Mouse (Mus musculus) embryonic facial prominence, embryonic 14.5 days (tissue): ENCODE measurements around the gene Dst. TPM values are rescaled to one million over a fixed set of nuclear protein-coding genes. Genes with fewer than 3 reads are reported as not detected.

Experiments used
- ATAC-seq: fragments of 200-750 bp; cut with Nextera tagmentation; 2 replicates; pipeline ENCODE4 v1.8.0; 2017; ENCODE audit warnings: low read depth, moderate number of reproducible peaks, moderate TSS enrichment
- DNase-seq: peaks from one replicate; pipeline ENCODE4 v3.0.0-alpha.2; 2015; ENCODE audit warnings: low spot score
- H3K27ac ChIP-seq: fragments of 300-500 bp; sonication (generic); replicated peaks from 2 replicates; pipeline ENCODE4 v1.5.1; 2014; ENCODE audit warnings: low read depth, mild to moderate bottlenecking, low read length, moderate library complexity
- H3K27me3 ChIP-seq: fragments of 300-500 bp; sonication (generic); replicated peaks from 2 replicates; pipeline ENCODE4 v1.6.1; 2014; ENCODE audit warnings: low read length; ENCODE audit not compliant: control insufficient read depth, insufficient read depth
- H3K36me3 ChIP-seq: fragments of 300-500 bp; sonication (generic); 2 replicates; pipeline ENCODE4 v1.6.1; 2014; ENCODE audit warnings: low read length, mixed read lengths; ENCODE audit not compliant: control insufficient read depth, insufficient read depth
- H3K4me1 ChIP-seq: fragments of 300-500 bp; sonication (generic); 2 replicates; pipeline ENCODE4 v1.6.1; 2014; ENCODE audit warnings: antibody characterized with exemption, low read length; ENCODE audit not compliant: control insufficient read depth, insufficient read depth
- H3K4me2 ChIP-seq: fragments of 300-500 bp; sonication (generic); 2 replicates; pipeline ENCODE4 v1.6.1; 2014; ENCODE audit warnings: low read depth, mild to moderate bottlenecking, low read length, moderate library complexity, mixed read lengths
- H3K4me3 ChIP-seq: fragments of 300-500 bp; sonication (generic); 2 replicates; pipeline ENCODE4 v1.5.1; 2014; ENCODE audit warnings: low read depth, mild to moderate bottlenecking, low read length
- H3K9ac ChIP-seq: fragments of 300-500 bp; sonication (generic); 2 replicates; pipeline ENCODE4 v1.6.1; 2014; ENCODE audit warnings: low read depth, mild to moderate bottlenecking, low read length, moderate library complexity, mixed read lengths
- H3K9me3 ChIP-seq: fragments of 300-500 bp; sonication (generic); 2 replicates; pipeline ENCODE4 v1.6.1; 2016; ENCODE audit warnings: low read length; ENCODE audit not compliant: control insufficient read depth
- WGBS: fragments of 180-500 bp; shearing (Covaris S2); extraction: QIAGEN DNeasy Blood & Tissue Kit; methylation state at CpG from one replicate; pipeline ENCODE4 v1.1.7; 2014; 5-methylcytosine and 5-hydroxymethylcytosine counted together
- polyA plus RNA-seq: library from polyadenylated mRNA; unstranded; fragments of >200 nt; fragmentation: Nextera tagmentation; extraction: Ambion mirVana; gene quantifications from 2 replicates; pipeline ENCODE4 v1.2.1, GENCODE M21; 2014

Dst gene
- polyA plus RNA-seq, 1 experiment from 2014 or later, result 39.5 TPM

GRCm38 (mm10) chr1:34028722-34029121 is 120.7 kb downstream of the Dst start:
- ATAC-seq, result no peak
- DNase-seq, result no peak
- H3K27me3 ChIP-seq, result no peaks in the 10 kb centered on the region
- H3K4me3 ChIP-seq, result no peak overlapping the region
- no peaks in the 10 kb centered on the region for H3K36me3 ChIP-seq
- no peaks in the 10 kb centered on the region for H3K9me3 ChIP-seq
- no peak overlapping the region for H3K27ac ChIP-seq
- no peak overlapping the region for H3K9ac ChIP-seq
- no peaks in the 10 kb centered on the region for H3K4me1 ChIP-seq
- H3K4me2 ChIP-seq, result no peak overlapping the region
- WGBS, result 69% methylated on average over 5 of the region's 5 CpGs

DNA sequence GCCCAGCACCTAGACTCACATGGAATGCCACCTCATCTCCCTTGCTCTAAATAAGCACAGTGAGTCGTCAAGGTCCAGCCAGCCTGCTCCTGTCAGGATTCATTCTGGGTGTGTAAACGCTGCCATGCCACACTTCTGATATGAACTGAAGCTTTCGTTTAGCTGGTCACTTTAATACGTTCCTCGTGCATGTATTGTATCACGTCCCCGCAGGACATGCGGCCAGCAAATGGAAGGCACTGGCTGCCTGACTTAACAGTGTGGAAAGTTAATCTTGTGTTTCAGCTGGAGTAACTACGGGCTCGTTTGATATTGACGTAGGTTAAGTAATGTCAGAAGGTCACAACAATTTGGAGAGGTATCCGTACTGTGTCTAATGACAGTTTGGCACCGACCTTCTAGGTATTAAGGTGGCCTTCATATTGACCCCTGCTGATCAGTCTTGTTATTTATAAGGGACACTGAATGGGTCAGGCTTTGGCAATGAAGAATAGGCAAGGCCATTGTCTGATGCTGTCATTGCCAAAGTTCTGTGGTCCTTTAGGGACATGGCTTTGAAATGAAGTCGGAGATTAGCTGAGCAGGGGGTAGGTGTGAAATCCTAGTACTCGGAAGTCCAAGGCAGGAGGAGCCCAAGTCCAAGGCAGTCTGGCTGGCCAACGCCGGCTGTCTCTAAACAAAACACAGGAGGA is 122.5 kb downstream of the Dst start:
- 76% methylated on average over 17 of the region's 17 CpGs for WGBS
- peaks cover 14% of the 10 kb centered on the region for H3K4me1 ChIP-seq
- no peak for ATAC-seq

GRCm38 (mm10) chr1:34033052-34033451 is 125.0 kb downstream of the Dst start:
- WGBS, result 64% methylated on average over 5 of the region's 5 CpGs
- Histone ChIP-seq H3K9me3 (no peaks in the 10 kb centered on the region), H3K36me3 (no peaks in the 10 kb centered on the region)

More for the DNA sequence above, 122.5 kb downstream of the Dst start:
- no peak for DNase-seq
- Histone ChIP-seq H3K4me3 (no peak overlapping the region), H3K27me3 (no peaks in the 10 kb centered on the region), H3K9ac (no peak overlapping the region), H3K9me3 (no peaks in the 10 kb centered on the region), H3K4me2 (no peak overlapping the region), H3K27ac (no peak overlapping the region), H3K36me3 (no peaks in the 10 kb centered on the region)

GRCm38 (mm10) chr1:34033478-34033877 is 125.5 kb downstream of the Dst start:
- ATAC-seq, result no peak
- no peaks in the 10 kb centered on the region for H3K9me3 ChIP-seq
- H3K9ac ChIP-seq, result no peak overlapping the region
- no peak overlapping the region for H3K27ac ChIP-seq
- H3K4me2 ChIP-seq, result no peak overlapping the region
- H3K27me3 ChIP-seq, result no peaks in the 10 kb centered on the region
- no peak overlapping the region for H3K4me3 ChIP-seq
- H3K4me1 ChIP-seq, result peaks cover 15% of the 10 kb centered on the region
- 97% methylated on average over 1 of the region's 1 CpGs for WGBS
- H3K36me3 ChIP-seq, result no peaks in the 10 kb centered on the region
- DNase-seq, result no peak

More at GRCm38 (mm10) chr1:34033052-34033451, 125.0 kb downstream of the Dst start:
- H3K9ac ChIP-seq, result no peak overlapping the region
- H3K27ac ChIP-seq, result no peak overlapping the region
- DNase-seq (no peak), ATAC-seq (no peak)
- H3K4me2 ChIP-seq, result no peak overlapping the region
- no peaks in the 10 kb centered on the region for H3K27me3 ChIP-seq
- peaks cover 15% of the 10 kb centered on the region for H3K4me1 ChIP-seq
- no peak overlapping the region for H3K4me3 ChIP-seq

GRCm38 (mm10) chr1:34033958-34034357 is 125.9 kb downstream of the Dst start:
- peaks cover 15% of the 10 kb centered on the region for H3K4me1 ChIP-seq
- WGBS, result 87% methylated on average over 3 of the region's 3 CpGs
- H3K9ac ChIP-seq, result no peak overlapping the region
- no peak overlapping the region for H3K4me2 ChIP-seq
- H3K9me3 ChIP-seq, result no peaks in the 10 kb centered on the region
- ATAC-seq, result no peak
- H3K27me3 ChIP-seq, result no peaks in the 10 kb centered on the region
- DNase-seq, result no peak
- H3K4me3 ChIP-seq, result no peak overlapping the region
- no peaks in the 10 kb centered on the region for H3K36me3 ChIP-seq
- H3K27ac ChIP-seq, result no peak overlapping the region

DNA sequence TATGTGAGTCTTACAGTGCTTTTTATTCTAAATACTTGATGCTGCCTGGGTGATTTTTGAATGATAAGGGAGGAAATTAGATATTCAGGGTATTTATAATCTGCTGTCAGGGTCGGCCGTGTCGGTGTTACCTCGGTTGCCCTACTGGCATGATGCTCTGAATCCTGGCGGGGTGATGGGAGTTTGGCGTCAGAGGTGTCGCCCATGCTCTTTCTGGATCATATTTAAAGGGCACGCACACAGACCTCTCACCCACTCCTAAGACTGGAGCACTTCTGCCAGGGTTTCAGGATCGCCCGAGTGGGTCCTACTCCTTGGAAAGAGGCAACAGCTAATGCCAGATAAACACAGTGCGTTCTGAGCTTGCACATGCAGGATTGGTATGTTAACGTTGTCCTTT is 128.1 kb downstream of the Dst start:
- H3K27me3 ChIP-seq, result no peaks in the 10 kb centered on the region
- ATAC-seq (no peak), DNase-seq (no peak)
- no peak overlapping the region for H3K9ac ChIP-seq
- 89% methylated on average over 12 of the region's 12 CpGs for WGBS
- no peaks in the 10 kb centered on the region for H3K36me3 ChIP-seq
- H3K4me3 ChIP-seq, result no peak overlapping the region
- no peaks in the 10 kb centered on the region for H3K9me3 ChIP-seq
- no peak overlapping the region for H3K4me2 ChIP-seq
- peaks cover 15% of the 10 kb centered on the region for H3K4me1 ChIP-seq
- H3K27ac ChIP-seq, result no peak overlapping the region

GRCm38 (mm10) chr1:34038571-34038970 is 130.5 kb downstream of the Dst start:
- Histone ChIP-seq H3K27me3 (no peaks in the 10 kb centered on the region), H3K27ac (no peak overlapping the region), H3K9me3 (no peaks in the 10 kb centered on the region), H3K4me3 (no peak overlapping the region), H3K36me3 (no peaks in the 10 kb centered on the region), H3K4me1 (peaks cover 15% of the 10 kb centered on the region), H3K9ac (no peak overlapping the region), H3K4me2 (no peak overlapping the region)
- ATAC-seq (no peak), DNase-seq (no peak)
- WGBS, result 97% methylated on average over 7 of the region's 7 CpGs

DNA sequence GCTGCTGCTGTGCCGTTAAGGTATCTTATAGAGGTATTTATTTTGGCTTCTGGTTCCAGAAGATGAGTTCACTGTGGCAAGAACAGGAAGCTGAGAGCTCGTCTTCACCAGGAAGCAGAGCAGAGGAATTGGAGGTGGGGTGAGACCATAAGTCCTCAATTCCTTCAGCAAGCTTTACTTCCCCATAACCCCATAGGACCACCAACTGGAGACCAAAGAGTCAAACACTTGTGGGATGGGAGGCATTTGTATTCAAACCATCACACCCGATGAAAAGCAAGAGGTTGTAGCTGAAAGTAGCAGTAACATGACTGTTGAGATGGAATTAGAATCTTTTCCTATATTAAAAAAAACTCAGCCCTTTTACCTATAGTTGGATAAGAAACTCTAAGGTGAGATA is 132.0 kb downstream of the Dst start:
- Histone ChIP-seq H3K9ac (no peak overlapping the region), H3K4me2 (no peak overlapping the region), H3K4me3 (no peak overlapping the region), H3K4me1 (peaks cover 8% of the 10 kb centered on the region), H3K9me3 (no peaks in the 10 kb centered on the region), H3K27me3 (no peaks in the 10 kb centered on the region), H3K36me3 (no peaks in the 10 kb centered on the region), H3K27ac (no peak overlapping the region)
- no peak for DNase-seq
- no peak for ATAC-seq
- WGBS, result 77% methylated on average over 3 of the region's 3 CpGs
